Mouse (Mus musculus): Measurements from ENCODE around the gene 1600012H06Rik.
A peak's percentile ranks its signal among the peaks of the same experiment; 100 is the strongest.
"Not testable (repeated sequence)": the region's sequence is repeated elsewhere in the genome, so short reads cannot be mapped to it uniquely, and the experiment has no call there.

1600012H06Rik gene

DNA sequence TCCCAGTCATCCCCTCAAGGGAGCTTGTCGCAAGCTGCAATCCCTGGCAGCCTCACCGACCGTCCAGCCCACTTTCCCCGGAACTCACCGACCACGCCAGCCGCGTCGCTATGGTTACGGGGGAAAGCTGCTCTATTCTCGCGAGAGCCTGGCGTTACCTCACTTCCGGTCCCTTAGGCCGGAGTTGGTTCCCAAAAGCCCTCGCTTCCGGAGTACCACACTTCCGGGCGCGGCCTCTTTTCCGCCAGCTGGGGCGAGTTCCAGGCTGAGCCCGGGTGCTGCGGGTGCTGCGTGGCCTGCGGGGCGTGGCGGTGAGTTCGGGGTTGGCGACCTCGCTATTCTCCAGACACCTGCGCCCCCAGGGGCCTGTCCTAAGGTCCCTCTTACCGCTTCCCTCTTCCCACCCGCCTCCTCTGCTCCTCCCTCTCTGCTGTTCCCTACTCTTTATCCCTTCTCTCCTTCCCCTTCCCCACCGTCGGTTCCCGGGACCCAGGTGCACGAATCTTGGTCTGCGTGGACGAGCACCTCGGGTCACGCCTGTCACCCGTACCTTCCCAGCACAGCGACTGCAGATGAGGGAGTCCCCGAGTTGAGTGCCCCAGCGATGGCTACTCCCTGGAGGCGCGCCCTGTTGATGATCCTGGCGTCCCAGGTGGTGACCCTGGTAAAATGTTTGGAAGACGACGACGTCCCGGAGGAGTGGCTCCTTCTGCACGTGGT is at the start of gene 1600012H06Rik, which contains the start of gene Wdr27:
Gene 1600012H06Rik (plus strand): TSS at position 176 of the 720 bp plus-strand sequence.
Gene Wdr27 (minus strand): TSS at position 150 of the 720 bp plus-strand sequence.
- DNase-seq = peak; percentile 98

DNA sequence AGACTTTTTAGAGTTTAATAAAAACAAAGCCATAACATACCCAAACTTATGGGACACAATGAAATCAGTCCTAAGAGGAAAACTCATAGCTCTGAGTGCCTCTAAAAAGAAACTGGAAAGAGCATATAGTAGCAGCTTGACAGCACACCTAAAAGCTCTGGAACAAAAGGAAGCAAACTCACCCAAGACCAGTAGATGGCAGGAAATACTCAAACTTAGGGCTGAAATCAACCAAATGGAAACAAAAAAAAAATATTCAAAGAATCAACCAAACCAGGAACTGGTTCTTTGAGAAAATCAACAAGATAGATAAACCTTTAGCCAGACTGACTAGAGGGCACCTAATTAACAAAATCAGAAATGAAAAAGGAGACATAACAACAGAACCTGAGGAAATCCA is 47.9 kb upstream of the 1600012H06Rik start:
- not testable (repeated sequence) for DNase-seq

DNA sequence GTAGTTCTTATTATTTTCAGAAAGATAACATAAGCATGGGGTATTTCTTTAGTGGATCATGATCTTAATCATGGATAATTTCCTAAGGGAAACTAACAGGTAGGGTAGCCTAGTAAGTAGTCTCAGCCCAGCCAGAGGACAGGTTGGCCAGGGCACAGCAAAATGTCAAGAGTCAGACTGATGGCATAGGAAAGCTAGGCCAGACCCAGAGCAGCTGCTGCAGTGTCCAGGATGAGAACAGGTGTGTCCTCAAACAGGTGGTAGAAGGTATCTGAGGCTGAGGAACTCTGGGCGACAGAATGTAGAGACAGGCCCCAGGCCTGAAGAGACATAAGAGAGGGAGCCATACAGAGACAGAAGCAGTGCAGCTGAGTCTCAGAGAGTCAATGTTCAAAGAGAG is 44.0 kb upstream of the 1600012H06Rik start:
- DNase-seq = no peak

- DNase-seq = no peak
Measured at GRCm38 (mm10) chr17:14903212-14903611, 39.8 kb upstream of the 1600012H06Rik start.

DNA sequence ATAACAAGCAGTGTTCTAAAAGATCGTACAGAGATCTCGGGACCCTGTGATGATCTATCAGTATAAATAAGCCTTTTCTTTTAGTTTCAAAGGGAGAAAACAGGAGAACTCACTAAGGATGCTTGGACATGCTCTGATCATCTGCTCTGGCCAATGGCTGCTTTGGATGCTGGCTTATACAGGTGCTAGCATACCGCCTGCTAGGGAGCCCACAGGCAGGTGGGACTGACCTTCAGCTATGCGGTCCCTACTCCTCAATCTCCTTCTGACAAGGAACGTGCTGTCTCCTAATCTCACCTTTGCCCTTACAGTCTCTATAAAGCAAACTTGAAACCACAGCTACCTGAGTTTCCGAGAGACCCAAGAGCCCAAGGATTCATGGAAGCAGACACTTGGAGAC is 38.8 kb upstream of the 1600012H06Rik start:
- no peak for DNase-seq

- DNase-seq = peak; percentile 68
Measured at GRCm38 (mm10) chr17:14904637-14905265, 38.2 kb upstream of the 1600012H06Rik start.

- DNase-seq = no peak
Measured at GRCm38 (mm10) chr17:14906611-14907010, 36.4 kb upstream of the 1600012H06Rik start.

GRCm38 (mm10) chr17:14907136-14907535 is 35.8 kb upstream of the 1600012H06Rik start:
- DNase-seq = no peak

GRCm38 (mm10) chr17:14909331-14909730 is 33.7 kb upstream of the 1600012H06Rik start:
- no peak for DNase-seq

- no peak for DNase-seq
Measured at GRCm38 (mm10) chr17:14910771-14911170, 32.2 kb upstream of the 1600012H06Rik start.

- no peak for DNase-seq
Measured at GRCm38 (mm10) chr17:14912420-14912819, 30.6 kb upstream of the 1600012H06Rik start.

DNA sequence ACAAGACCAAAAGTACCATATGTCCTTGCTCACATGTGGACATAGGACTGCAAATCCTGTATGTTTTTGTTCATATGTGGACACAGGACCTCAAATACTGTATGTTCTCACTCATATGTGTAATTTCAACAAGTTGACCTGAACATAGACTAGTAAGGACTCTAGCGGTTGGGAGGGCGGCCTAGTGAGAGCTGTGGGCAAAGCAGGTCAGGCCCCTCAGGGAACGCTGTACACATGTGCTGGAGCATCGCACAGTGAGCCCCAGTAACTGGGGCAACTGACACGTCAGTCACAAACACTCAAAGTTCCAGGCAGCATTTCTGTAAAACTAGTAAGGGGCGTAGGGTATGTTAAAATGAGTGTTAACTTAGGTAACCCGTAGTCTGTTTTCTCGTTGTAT is 30.0 kb upstream of the 1600012H06Rik start:
- no peak for DNase-seq

DNA sequence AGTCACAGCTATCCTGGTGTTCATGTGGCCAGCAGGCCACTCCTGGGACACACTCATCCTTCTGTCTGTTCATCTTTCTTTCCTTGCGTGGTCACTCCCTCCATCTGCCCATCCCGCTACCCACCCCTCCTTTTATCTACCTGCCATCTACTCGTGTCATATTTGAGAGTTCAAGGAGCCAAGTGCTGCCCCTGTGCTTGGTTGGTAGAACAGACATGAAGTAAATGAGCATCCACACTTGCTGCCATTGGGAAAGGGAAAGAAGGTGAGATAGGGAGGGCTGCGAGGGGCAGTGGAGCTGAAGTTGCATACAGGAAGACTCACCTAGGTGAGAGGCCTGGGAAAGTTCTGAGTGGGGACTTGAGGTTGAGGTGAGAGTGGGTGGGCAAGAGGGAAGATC is 28.6 kb upstream of the 1600012H06Rik start:
- no peak for DNase-seq

DNA sequence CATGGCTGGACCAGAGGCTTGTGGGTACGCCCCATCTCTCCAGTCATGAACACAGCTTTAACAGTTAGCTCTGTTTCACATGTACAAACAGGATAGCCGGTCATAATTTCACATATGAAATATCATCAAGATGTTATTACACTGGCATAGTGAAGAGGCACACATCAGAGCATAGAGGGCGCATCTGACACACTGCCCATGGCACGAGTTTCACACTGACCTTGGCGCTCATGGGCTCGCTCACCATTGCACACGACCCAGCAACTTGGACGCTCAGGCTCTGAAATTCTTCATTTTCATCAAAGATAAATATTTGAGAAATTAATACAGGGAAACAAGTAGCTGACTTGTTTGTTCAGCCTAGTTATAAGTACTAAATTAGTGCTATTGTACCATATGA is 25.1 kb upstream of the 1600012H06Rik start:
- DNase-seq = no peak

DNA sequence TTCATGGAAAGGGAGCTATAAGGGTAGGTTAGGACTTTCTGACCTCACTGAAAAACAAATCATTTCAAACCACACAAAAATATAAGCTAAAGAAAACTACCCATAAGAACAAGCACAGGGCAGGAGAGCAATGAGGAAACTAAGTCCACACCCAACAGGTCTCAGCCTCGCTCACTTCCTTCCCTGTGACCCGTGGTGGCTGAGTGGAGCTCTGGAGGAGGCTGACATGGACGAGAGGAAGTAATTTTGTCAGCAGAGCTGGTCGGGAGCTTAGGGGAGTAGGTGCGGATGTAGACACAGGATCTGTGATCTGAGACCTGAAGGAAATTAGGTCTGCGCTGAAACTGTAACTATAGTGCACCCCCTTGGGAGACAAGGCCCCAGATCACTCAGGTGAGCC is 21.4 kb upstream of the 1600012H06Rik start:
- DNase-seq = no peak

DNA sequence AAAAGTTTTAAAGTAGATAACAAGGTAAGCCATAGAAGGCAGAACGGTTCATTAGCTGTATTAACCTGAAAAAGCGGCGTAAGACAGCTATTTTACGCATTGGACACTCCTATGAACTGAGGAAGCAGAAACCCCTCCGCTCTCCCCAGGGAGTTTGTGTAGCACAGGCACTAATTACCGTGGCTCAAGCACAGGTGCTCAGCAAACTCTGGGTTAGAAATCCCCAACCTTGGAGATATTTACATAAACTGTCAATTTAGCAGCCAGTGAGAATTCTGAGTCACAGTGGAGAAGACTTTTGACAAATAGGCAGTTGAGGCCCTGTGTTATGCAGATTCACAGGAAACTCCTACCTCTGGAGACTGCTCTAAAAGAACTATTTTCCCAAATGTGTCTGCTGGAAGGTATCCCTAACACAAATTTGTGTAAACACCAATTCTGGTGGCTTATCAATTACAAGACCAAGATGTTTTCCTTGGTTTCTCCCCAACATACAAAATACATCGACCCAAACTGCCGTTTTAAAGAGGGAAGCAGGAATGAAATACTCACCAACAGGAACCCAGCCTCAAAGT is 15.3 kb upstream of the 1600012H06Rik start:
- DNase-seq = no peak

DNA sequence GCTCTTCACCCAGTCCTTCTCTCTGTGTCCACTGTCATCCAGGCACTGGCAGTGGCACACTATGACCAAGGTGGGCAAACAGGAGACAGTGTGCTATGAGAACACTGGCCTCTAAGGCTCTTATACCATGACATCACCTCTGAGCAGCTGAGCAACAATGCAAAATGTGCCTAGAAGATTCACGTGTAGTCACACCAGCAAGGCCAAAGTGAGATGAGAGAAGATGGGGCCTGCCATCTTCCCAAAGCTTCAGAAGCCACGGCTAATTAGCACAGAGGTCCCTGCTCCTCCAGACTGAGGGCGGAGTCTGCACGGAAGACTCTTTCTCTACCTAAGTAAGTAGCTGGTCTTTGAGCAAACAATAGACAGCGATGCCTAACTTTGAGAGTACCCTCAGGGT is 14.4 kb upstream of the 1600012H06Rik start:
- no peak for DNase-seq

DNA sequence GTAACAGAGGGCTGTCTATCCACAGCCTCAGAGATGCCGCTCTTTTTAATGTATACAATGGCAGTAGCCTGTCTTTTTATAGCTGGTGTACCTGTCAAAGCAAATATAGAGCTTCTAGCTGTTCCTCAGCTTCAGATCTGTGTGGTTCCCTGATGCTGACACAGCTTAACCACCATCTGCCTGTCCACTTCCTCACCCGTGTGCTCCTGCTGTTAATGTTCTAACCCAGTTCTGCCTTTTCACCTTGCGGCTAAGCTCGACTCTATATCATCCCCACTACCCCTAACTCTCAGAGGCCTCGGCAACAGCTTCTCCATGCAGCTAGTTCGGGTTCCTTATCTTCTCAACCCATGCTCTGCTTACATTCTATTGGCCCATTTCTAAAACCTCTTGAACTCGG is 12.3 kb upstream of the 1600012H06Rik start:
- DNase-seq = no peak

- no peak for DNase-seq
Measured at GRCm38 (mm10) chr17:14931469-14931868, 11.5 kb upstream of the 1600012H06Rik start.

- not testable (repeated sequence) for DNase-seq
Measured at GRCm38 (mm10) chr17:14935280-14935679, 7.7 kb upstream of the 1600012H06Rik start.

DNA sequence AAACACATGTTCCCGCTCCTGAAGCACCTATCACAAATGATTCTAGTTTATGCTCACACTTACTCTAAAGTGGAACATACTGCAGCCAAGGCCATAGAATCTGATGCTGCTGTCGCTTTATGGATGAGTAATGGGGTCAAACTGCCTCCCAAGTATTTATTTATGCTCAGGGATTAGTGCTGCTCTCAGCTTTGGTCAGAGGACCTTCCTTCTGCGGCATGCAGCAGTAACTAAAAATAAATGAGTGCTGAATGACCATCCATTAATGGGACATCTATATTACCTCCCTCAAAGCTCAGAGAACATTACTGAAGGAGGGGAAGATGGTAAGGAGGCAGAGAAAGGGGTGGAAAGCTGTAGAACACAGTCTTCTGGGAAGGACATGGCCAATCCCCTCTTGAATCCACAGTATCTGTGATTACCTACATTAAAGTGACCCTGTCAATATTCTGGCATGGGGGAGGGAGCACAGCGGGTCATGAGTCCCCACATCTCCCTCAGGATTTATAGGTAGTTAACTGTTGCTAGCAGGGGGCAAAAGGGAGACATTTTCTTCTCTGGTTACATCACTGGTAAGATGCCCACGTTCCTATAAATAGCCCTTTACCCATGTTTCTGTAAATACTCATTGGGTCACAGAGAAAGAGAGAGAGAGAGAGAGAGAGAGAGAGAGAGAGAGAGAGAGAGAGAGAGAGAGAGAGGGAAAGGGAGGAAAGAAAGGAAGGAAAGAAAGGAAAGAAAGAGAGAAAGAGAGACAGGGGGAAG is 7.0 kb upstream of the 1600012H06Rik start:
- DNase-seq = no peak

DNA sequence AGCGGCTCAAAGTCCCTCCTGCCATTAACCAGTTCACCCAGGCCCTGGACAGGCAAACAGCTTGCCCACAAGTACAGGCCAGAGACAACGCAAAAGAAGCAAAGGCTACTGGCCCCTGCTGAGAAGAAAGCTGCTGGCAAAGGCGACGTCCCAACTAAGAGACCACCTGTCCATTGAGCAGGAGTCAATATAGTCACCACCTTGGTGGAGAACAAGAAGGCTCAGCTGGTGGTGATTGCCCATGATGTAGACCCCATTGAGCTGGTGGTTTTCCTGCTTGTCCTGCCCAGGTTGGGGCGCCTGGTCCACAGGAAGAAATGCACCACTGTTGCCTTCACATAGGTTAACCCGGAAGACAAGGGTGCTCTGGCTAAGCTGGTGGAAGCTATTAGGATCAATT is 803 bp upstream of the 1600012H06Rik start:
- DNase-seq = not testable (repeated sequence)

DNA sequence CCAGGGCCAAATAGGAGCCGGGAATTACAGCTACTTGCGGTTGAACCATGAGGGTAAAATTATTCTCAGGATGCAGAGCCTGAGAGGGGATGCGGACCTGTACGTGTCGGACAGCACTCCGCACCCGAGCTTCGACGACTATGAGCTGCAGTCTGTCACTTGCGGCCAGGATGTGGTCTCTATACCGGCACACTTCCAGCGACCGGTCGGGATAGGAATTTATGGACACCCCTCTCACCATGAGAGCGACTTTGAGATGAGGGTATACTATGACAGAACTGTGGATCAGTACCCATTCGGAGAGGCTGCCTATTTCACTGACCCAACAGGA is 710 bp downstream of the 1600012H06Rik start:
- no peak for DNase-seq

DNA sequence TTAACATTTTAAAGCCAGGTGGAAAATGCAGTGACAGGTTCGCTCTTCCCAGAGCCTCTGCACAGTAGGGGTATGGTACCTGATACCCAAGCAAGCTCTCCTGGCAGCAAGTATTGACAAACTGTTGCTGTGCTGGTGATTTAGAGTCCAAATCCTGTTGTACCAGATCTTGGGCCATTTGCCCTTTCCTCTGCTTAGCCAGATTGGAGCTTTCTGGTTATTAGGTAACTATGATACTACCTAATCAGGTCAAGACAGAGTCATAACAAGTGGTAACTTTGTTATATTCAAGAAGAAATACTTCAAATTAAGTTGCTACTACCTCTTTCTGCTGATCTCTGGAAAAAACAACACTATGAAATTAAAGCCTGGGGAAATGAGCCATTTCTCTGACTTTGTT is 1.6 kb downstream of the 1600012H06Rik start:
- DNase-seq = no peak
